Mouse (Mus musculus) gastrocnemius, adult 2 months (tissue): ENCODE results near the gene Oaz2. TPM values are rescaled to one million over a fixed set of nuclear protein-coding genes. Genes with fewer than 3 reads are reported as not detected.
"Not testable (repeated sequence)": the region's sequence is repeated elsewhere in the genome, so short reads cannot be mapped to it uniquely, and the experiment has no call there.

ENCODE experiments used
- DNase-seq: peaks from one replicate; pipeline ENCODE4 v3.0.0; 2022
- H3K27ac ChIP-seq: fragments of 200-600 bp; 2 replicates; pipeline ENCODE4 v1.8.1; 2022; ENCODE audit warnings: mild to moderate bottlenecking
- H3K4me3 ChIP-seq: fragments of 200-600 bp; 2 replicates; pipeline ENCODE4 v1.8.1; 2022; ENCODE audit warnings: mild to moderate bottlenecking, moderate library complexity
- CTCF ChIP-seq: fragments of 200-600 bp; IDR thresholded peaks from 2 replicates; pipeline ENCODE4 v1.8.1; 2022; ENCODE audit warnings: antibody characterized with exemption, mild to moderate bottlenecking, moderate library complexity
- intact Hi-C: fragments of 180-260 bp; cut with DNase I; formaldehyde crosslinking; loops from one replicate; pipeline ENCODE4 v1.15.1; 2025
- total RNA-seq, 2 experiments: library from RNA; stranded (reverse); gene quantifications; 2 replicates each; pipeline ENCODE4 v1.2.3; 2021

The Oaz2 gene
- total RNA-seq, 2 experiments from 2014 or later, result 195 to 201 TPM

- intact Hi-C loops, result no loop called here
- H3K4me3 ChIP-seq, result no peak overlapping the region
- peak overlapping the region; percentile 63 for H3K27ac ChIP-seq
- TF ChIP-seq CTCF, result no peak
- no peak for DNase-seq
These were observed 28.7 kb upstream of the Oaz2 start for GRCm38 (mm10) chr9:65639065-65639464.

GRCm38 (mm10) chr9:65640838-65641410 is 26.9 kb upstream of the Oaz2 start:
- DNase-seq, result no peak
- intact Hi-C loops, result no loop called here
- peak overlapping the region; percentile 63 for H3K27ac ChIP-seq
- TF ChIP-seq CTCF, result no peak
- H3K4me3 ChIP-seq, result no peak overlapping the region

DNA sequence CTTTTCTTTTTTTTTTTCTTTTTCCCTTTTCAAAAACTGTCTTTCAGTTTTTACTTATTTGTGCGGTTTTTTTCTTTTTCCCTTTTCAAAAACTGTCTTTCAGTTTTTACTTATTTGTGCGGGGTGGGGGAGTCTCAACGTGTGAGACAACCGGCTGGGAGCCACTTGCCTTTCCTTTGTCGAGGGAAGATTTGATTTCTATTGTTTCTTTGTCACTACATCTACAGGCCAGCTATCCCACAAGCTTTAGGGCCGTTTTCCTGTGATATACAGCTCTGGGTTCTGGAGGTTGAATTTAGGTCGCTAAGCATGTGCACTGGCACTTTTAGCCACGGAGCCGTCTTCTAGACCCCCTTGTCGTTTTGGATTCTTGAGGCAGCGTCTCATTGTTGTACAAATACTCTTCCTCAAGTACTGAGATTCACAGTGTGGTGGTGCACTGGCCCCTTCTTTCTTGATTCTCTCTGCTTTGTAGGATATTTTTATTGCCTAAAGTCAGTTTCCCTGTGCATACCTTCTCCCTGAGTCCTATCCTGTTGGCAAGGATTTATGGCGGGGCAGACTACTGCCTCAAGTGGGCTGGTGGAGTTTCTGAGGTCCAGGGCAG is 26.3 kb upstream of the Oaz2 start:
- Histone ChIP-seq H3K27ac (peak overlapping the region; percentile 54), H3K4me3 (no peak overlapping the region)
- TF ChIP-seq CTCF, result no peak
- no peak for DNase-seq
- intact Hi-C loops, result no loop called here

DNA sequence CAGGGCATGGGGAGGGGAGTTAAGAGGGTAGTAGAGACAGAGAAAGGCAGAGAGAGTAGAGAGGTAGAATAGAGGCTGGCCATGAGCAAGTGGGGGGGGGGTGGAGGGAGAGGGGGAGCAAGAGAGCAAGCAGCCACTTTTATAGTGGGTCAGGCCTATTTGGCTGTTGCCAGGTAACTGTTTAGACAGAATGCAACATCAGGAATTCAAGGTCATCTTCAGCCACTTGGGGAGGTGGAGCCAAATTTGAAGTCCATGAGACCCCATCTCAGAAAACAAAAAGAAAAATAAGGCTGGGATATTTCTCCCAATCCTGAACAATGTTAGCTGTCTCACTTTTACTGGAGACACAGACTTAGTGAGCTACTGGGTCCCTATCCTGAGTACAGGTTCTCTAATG is 25.3 kb upstream of the Oaz2 start:
- TF ChIP-seq CTCF, result no peak
- intact Hi-C loops, result no loop called here
- no peak overlapping the region for H3K27ac ChIP-seq
- no peak for DNase-seq
- H3K4me3 ChIP-seq, result no peak overlapping the region

- TF ChIP-seq CTCF, result no peak
- intact Hi-C loops, result no loop called here
- Histone ChIP-seq H3K27ac (0 out of 2 replicates have a peak overlapping the region, but pooled peaks have one; percentile 67), H3K4me3 (no peak overlapping the region)
- DNase-seq, result no peak
These were observed 22.8 kb upstream of the Oaz2 start for GRCm38 (mm10) chr9:65644960-65645359.

DNA sequence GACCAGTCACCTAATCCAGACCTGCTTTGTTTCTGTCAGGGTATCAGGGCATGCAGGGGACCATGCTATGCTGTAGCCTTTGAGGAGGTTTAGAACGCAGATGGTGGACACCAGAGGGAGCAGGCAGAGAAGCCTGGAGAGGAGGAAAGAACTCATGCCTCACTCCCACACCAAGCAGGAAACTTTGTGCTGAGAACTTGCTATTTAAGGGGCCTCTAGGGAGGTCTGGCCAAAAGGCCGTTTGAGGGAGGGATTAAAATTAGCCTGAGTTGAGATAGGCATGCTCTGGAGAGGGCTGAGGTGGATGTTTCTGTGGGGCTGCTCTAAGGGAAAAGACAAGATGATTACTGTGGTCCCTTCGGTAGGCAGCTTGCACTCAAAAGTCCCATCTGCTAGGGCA is 21.8 kb upstream of the Oaz2 start:
- Histone ChIP-seq H3K4me3 (no peak overlapping the region), H3K27ac (peak overlapping the region; percentile 67)
- TF ChIP-seq CTCF, result no peak
- intact Hi-C loops, result no loop called here
- no peak for DNase-seq

DNA sequence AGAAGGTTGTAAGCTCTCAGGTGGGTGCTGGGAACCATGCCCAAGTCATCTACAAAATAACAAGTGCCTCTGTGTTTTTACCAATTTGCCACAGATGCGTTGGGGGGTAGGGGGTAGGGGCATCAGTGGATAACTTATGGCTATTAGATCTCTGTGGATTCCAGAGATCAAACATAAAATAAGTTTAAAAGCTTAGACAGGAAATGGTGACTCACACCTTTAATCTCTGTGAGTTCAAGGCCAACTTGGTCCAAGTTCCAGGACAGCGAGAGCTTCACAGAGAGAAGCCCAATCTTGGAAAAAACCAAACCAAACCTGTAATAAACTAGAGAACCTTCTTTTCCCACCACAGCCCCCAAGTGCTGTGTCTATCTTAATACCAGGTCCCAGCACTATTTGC is 21.0 kb upstream of the Oaz2 start:
- intact Hi-C loops, result no loop called here
- TF ChIP-seq CTCF, result no peak

DNA sequence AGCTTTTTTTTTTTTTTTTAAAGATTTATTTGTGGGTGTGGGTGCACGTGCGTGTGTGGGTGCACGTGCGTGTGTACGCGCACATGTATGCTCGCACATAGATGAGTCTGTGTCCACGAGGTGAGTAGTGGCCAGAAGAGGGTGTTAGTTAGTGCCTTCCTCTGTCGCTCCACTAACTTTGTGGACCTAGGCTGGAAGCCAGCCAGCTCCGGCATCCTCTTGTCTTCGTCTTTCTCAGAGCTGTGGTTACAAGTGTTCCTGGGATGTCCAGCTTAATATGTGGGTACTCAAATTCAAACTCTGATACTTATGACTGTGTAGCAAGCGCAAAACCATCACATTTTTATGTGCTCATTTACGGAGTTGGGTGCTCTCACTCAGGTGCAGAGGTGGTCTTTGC is 19.1 kb upstream of the Oaz2 start:
- intact Hi-C loops, result no loop called here
- TF ChIP-seq CTCF, result no peak
- no peak overlapping the region for H3K27ac ChIP-seq
- no peak overlapping the region for H3K4me3 ChIP-seq
- no peak for DNase-seq

More for the DNA sequence above, 21.0 kb upstream of the Oaz2 start:
- DNase-seq, result no peak
- H3K4me3 ChIP-seq, result no peak overlapping the region
- peak overlapping the region; percentile 66; the same call in 1 of the 2 replicates for H3K27ac ChIP-seq

- DNase-seq, result no peak
- no peak for TF ChIP-seq CTCF
- H3K27ac ChIP-seq, result no peak overlapping the region
- no peak overlapping the region for H3K4me3 ChIP-seq
- intact Hi-C loops, result no loop called here
These were observed 17.8 kb upstream of the Oaz2 start for GRCm38 (mm10) chr9:65649997-65650396.

DNA sequence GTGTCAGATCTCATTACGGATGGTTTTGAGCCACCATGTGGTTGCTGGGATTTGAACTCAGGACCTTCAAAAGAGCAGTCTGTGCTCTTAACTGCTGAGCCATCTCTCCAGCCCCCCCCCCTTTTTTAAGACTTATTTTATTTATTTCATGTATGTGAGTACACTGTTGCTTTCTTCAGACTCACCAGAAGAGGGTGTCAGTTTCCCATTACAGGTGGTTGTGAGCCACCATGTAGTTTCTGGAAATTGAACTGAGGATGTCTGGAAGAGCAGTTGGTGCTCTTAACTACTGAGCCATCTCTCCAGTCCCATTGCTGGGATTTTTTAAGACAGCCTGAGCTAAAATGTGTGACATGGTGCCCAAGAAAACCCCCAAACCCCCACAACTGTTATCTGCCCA is 15.8 kb upstream of the Oaz2 start:
- H3K4me3 ChIP-seq, DNase-seq, intact Hi-C loops, H3K27ac ChIP-seq: not testable (repeated sequence)
- TF ChIP-seq CTCF, result peak; percentile 28

DNA sequence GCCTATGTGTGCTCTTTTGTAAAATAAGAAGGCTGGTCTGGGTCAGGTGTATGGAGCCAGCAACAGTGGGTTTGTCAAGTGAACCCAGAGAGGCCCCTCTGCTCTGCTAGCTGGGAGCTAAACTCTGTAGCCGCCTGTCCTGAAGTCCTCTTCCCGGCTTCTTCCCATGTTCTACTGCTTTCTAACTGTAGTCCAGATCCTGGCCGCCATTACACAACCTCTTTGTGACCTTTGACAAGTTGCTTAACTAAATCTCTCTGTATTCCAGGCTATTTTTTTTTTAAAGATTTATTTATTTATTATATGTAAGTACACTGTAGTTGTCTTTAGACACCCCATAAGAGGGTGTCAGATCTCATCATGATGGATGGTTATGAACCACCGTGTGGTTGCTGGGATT is 14.1 kb upstream of the Oaz2 start:
- intact Hi-C loops, result no loop called here
- Histone ChIP-seq H3K4me3 (no peak overlapping the region), H3K27ac (no peak overlapping the region)
- DNase-seq, result no peak
- no peak for TF ChIP-seq CTCF

- Histone ChIP-seq H3K4me3 (no peak overlapping the region), H3K27ac (no peak overlapping the region)
- TF ChIP-seq CTCF, result no peak
- intact Hi-C loops, result no loop called here
- DNase-seq, result no peak
These were observed 13.0 kb upstream of the Oaz2 start for GRCm38 (mm10) chr9:65654700-65655237.

GRCm38 (mm10) chr9:65655540-65655939 is 12.3 kb upstream of the Oaz2 start:
- no peak for TF ChIP-seq CTCF
- H3K27ac ChIP-seq, result no peak overlapping the region
- no peak overlapping the region for H3K4me3 ChIP-seq
- no peak for DNase-seq
- intact Hi-C loops, result no loop called here

GRCm38 (mm10) chr9:65657218-65657617 is 10.6 kb upstream of the Oaz2 start:
- TF ChIP-seq CTCF, result no peak
- no peak overlapping the region for H3K27ac ChIP-seq
- intact Hi-C loops, result no loop called here

More at GRCm38 (mm10) chr9:65657218-65657617, 10.6 kb upstream of the Oaz2 start:
- H3K4me3 ChIP-seq, result no peak overlapping the region
- no peak for DNase-seq
